Mouse (Mus musculus) spleen, adult 2 months (tissue): Measurements from ENCODE around the gene Maml3.

Experiments
- CTCF ChIP-seq: fragments of 200-500 bp; IDR thresholded peaks from 2 replicates; pipeline ENCODE4 v1.5.1; 2011; ENCODE audit warnings: mild to moderate bottlenecking, inconsistent platforms; ENCODE audit not compliant: insufficient read depth, insufficient read length, insufficient replicate concordance; ENCODE audit errors: extremely low read depth
- POLR2A ChIP-seq: fragments of 200-500 bp; IDR thresholded peaks from 2 replicates; pipeline ENCODE4 v1.6.1; 2011; ENCODE audit warnings: low read depth, low read length, inconsistent platforms

DNA sequence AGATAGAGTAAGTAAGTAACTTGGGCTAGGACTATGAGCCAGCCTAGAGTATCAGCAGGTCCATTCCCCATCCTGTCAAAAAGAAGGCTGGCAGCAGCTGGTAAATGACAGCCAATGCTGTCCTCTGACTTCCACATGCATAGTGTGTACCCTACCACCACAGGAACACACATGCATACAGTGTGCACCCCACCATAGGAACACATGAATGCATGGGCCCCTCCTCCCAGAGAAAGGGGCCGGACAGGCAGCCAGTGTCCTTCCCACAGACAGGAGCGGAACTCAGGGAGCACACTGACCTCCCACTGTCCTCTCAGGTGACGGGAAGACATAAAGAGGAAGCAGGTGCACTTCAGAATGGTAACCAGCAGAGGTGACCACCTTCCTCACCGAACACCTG, 188.0 kb downstream of the Maml3 start:
- TF ChIP-seq CTCF = no peak
- TF ChIP-seq POLR2A = no peak
